Mouse (Mus musculus) thymus, adult 2 months (tissue): ENCODE data around the gene Usp6nl.

Source experiments
- CTCF ChIP-seq: fragments of 200-500 bp; IDR thresholded peaks from 2 replicates; pipeline ENCODE4 v1.5.1; 2012; ENCODE audit warnings: mild to moderate bottlenecking, control low read depth, low read length, moderate library complexity, borderline replicate concordance; ENCODE audit not compliant: control insufficient read depth, poor library complexity, insufficient read depth; ENCODE audit errors: extremely low read depth
- POLR2A ChIP-seq: fragments of 200-500 bp; IDR thresholded peaks from 2 replicates; pipeline ENCODE4 v1.6.1; 2012; ENCODE audit warnings: mild to moderate bottlenecking, low read length, control low read depth, moderate library complexity; ENCODE audit not compliant: control insufficient read depth, poor library complexity, insufficient read depth; ENCODE audit errors: extremely low read depth

- TF ChIP-seq CTCF (no peak), POLR2A (no peak)
Measured at GRCm38 (mm10) chr2:6312764-6313163, 9.7 kb upstream of the Usp6nl start.
